ENCODE assay signal across 8 mouse cellular contexts in genomic region chr2:11777091-11778068, GRCm38 (mm10). TPM values are rescaled to one million over a fixed set of nuclear protein-coding genes. Genes with fewer than 3 reads are reported as not detected.
A peak's percentile ranks its signal among the peaks of the same experiment; 100 is the strongest.
DNase-seq lines count a peak whose midpoint lies in the region; ATAC-seq lines count a peak whose summit lies in the region.

TSS of gene Fbh1 (minus strand) at chr2:11777582.
TSS of gene Ankrd16 (plus strand) at chr2:11777876.

- no peaks in the 10 kb centered on the region for H3K9me3 ChIP-seq in heart, embryonic 14.5 days (ENCODE audit: control insufficient read depth, low read length)
- H3K9me3 ChIP-seq in liver, embryonic 13.5 days (replicated peaks): no peaks in the 10 kb centered on the region
- no peaks in the 10 kb centered on the region for H3K9me3 ChIP-seq in stomach, embryonic 16.5 days (replicated peaks; ENCODE audit: control insufficient read depth, low read length)

- no peaks in the 10 kb centered on the region for H3K27me3 ChIP-seq in heart, embryonic 14.5 days (ENCODE audit: control insufficient read depth, insufficient read depth, low read length)
- no peaks in the 10 kb centered on the region for H3K27me3 ChIP-seq in liver, embryonic 13.5 days
- H3K27me3 ChIP-seq in stomach, embryonic 16.5 days (ENCODE audit: control insufficient read depth, insufficient read depth, low read length): no peaks in the 10 kb centered on the region

- peak within 1 kb of the TSS; percentile 94 for H3K9ac ChIP-seq in heart, embryonic 14.5 days (ENCODE audit: low read length)
- peak within 1 kb of the TSS; percentile 88 for H3K9ac ChIP-seq in liver, embryonic 13.5 days
- peak within 1 kb of the TSS; percentile 95 for H3K9ac ChIP-seq in stomach, embryonic 16.5 days (ENCODE audit: low read length)

- peaks cover 29% of the 10 kb centered on the region for H3K36me3 ChIP-seq in heart, embryonic 14.5 days (ENCODE audit: control insufficient read depth, insufficient read depth, low read length)
- H3K36me3 ChIP-seq in liver, embryonic 13.5 days: peaks cover 21% of the 10 kb centered on the region
- peaks cover 19% of the 10 kb centered on the region for H3K36me3 ChIP-seq in stomach, embryonic 16.5 days (ENCODE audit: control insufficient read depth, insufficient read depth, low read length)

- whole genome bisulfite sequencing in heart, embryonic 14.5 days: under 1% methylated on average over 72 of the region's 73 CpGs
- under 1% methylated on average over 73 of the region's 73 CpGs for WGBS in liver, embryonic 13.5 days (ENCODE audit: insufficient replicate concordance)
- WGBS in stomach, embryonic 16.5 days: under 1% methylated on average over 73 of the region's 73 CpGs

- peak within 1 kb of the TSS; percentile 96 to 98 for H3K27ac ChIP-seq in heart, embryonic 14.5 days (replicated peaks in 1 of 2; ENCODE audit: control insufficient read depth in 1 of 2, insufficient read depth in 1 of 2, low read depth in 2 of 2, low read length in 2 of 2)
- H3K27ac ChIP-seq in liver, embryonic 13.5 days: peak within 1 kb of the TSS; percentile 94
- H3K27ac ChIP-seq in stomach, embryonic 16.5 days (ENCODE audit: low read length): peak within 1 kb of the TSS; percentile 98

- peak within 1 kb of the TSS; percentile 81 for H3K4me2 ChIP-seq in heart, embryonic 14.5 days (ENCODE audit: low read length)
- H3K4me2 ChIP-seq in liver, embryonic 13.5 days: peak within 1 kb of the TSS; percentile 100
- H3K4me2 ChIP-seq in stomach, embryonic 16.5 days (ENCODE audit: low read depth, low read length): peak within 1 kb of the TSS; percentile 90

- ATAC-seq in CD4-positive, CD25-positive, alpha-beta regulatory T cell, adult 4 months: peak; percentile 86
- ATAC-seq in heart, embryonic 14.5 days (ENCODE audit: insufficient number of reproducible peaks, insufficient read depth, low FRiP score, low read depth): peak; percentile 96
- ATAC-seq in liver, embryonic 13.5 days (ENCODE audit: low read depth): peak; percentile 93
- peak; percentile 97 for ATAC-seq in stomach, embryonic 16.5 days (ENCODE audit: insufficient read depth, low FRiP score)

- H3K4me1 ChIP-seq in heart, embryonic 14.5 days (ENCODE audit: control insufficient read depth in 2 of 2, insufficient read depth in 2 of 2, low read length in 2 of 2): peaks cover 5 to 33% of the 10 kb centered on the region in 2 experiments; a peak in 3 of 4 replicates
- peaks cover 28% of the 10 kb centered on the region for H3K4me1 ChIP-seq in liver, embryonic 13.5 days (replicated peaks)
- H3K4me1 ChIP-seq in stomach, embryonic 16.5 days (ENCODE audit: control insufficient read depth, insufficient read depth, low read length): peaks cover 17% of the 10 kb centered on the region

- peak; percentile 100 for DNase-seq in c-Kit-negative CD71-positive TER-119-positive erythroid progenitor cells, embryonic 14.5 days (ENCODE audit: low read depth, low spot score)
- peak; percentile 100 for DNase-seq in fibroblast of lung, adult 2 months (ENCODE audit: low read depth)
- DNase-seq in kidney, postnatal 14 days: peak; percentile 100
- DNase-seq in liver, embryonic 13.5 days: peak; percentile 100
- peak; percentile 100 for DNase-seq in neural tube, embryonic 10.5 days (ENCODE audit: extremely low spot score, low spot score)

- H3K4me3 ChIP-seq in heart, embryonic 14.5 days (ENCODE audit: control insufficient read depth in 1 of 2, insufficient read depth in 1 of 2, low read depth in 1 of 2, low read length in 2 of 2): peak within 1 kb of the TSS; percentile 90 to 92
- peak within 1 kb of the TSS; percentile 92 for H3K4me3 ChIP-seq in liver, embryonic 13.5 days (replicated peaks)
- peak within 1 kb of the TSS; percentile 76 for H3K4me3 ChIP-seq in stomach, embryonic 16.5 days (replicated peaks; ENCODE audit: low read length)

RNA-seq across cellular contexts. Expression of gene Fbh1, which starts in this region (rescaled TPM):
- polyA plus RNA-seq in CD4-positive, CD25-positive, alpha-beta regulatory T cell, adult 4 months (2017; shearing (Covaris generic)): 10 to 100 TPM; 44.6 to 48.6 TPM
- polyA plus RNA-seq in heart, embryonic 14.5 days (2014; fragmentation: Nextera tagmentation; extraction: Ambion mirVana): 114 and 119 TPM in 2 replicates
- 26.8 and 33.2 TPM in 2 replicates for polyA plus RNA-seq in liver, embryonic 13.5 days (2015; fragmentation: Nextera tagmentation; extraction: Ambion mirVana)
- polyA plus RNA-seq in stomach, embryonic 16.5 days (2015; fragmentation: Nextera tagmentation; extraction: Ambion mirVana): 120 and 125 TPM in 2 replicates

RNA-seq across cellular contexts. Expression of gene Ankrd16, which starts in this region (rescaled TPM):
- 10 to 100 TPM; 37.1 to 38.8 TPM for polyA plus RNA-seq in CD4-positive, CD25-positive, alpha-beta regulatory T cell, adult 4 months (2017; shearing (Covaris generic))
- 18.7 and 20.1 TPM in 2 replicates for polyA plus RNA-seq in heart, embryonic 14.5 days (2014; fragmentation: Nextera tagmentation; extraction: Ambion mirVana)
- 10.1 and 10.4 TPM in 2 replicates for polyA plus RNA-seq in liver, embryonic 13.5 days (2015; fragmentation: Nextera tagmentation; extraction: Ambion mirVana)
- 46.3 and 49.2 TPM in 2 replicates for polyA plus RNA-seq in stomach, embryonic 16.5 days (2015; fragmentation: Nextera tagmentation; extraction: Ambion mirVana)

Comparison
In these comparisons a context has a peak if more than half of its experiments do, and no peak if none do; other contexts are left out.
1. Peak in every context shown above with its lines: DNase-seq, ATAC-seq, H3K4me3 ChIP-seq and H3K27ac ChIP-seq.